Mouse (Mus musculus) CH12F3 (cell line): Measurements from ENCODE around the gene 0610037L13Rik.

Experiments
- in situ Hi-C: fragments of 300-500 bp; cut with MboI; formaldehyde crosslinking; loops from 2 replicates; pipeline ENCODE4 v1.14.3; 2020; ENCODE audit warnings: low sequenced_read_pairs

0610037L13Rik gene

GRCm38 (mm10) chr4:107906561-107906960 lies 16.9 kb downstream of the 0610037L13Rik start:
- in situ Hi-C loops, result no loop called here

GRCm38 (mm10) chr4:107910020-107910419 lies 20.4 kb downstream of the 0610037L13Rik start:
- in situ Hi-C loops, result no loop called here

- in situ Hi-C loops, result no loop called here
These were observed 30.7 kb downstream of the 0610037L13Rik start for GRCm38 (mm10) chr4:107920336-107920735.

GRCm38 (mm10) chr4:107921152-107921695 lies 31.6 kb downstream of the 0610037L13Rik start:
- in situ Hi-C loops, result no loop called here

- in situ Hi-C loops, result no loop called here
These were observed 32.3 kb downstream of the 0610037L13Rik start for GRCm38 (mm10) chr4:107921952-107922351.

GRCm38 (mm10) chr4:107923145-107923802 lies 33.7 kb downstream of the 0610037L13Rik start, which contains the start of gene Cpt2:
Gene Cpt2, minus strand, starts transcription at chr4:107923610.
- in situ Hi-C loops, result no loop called here

GRCm38 (mm10) chr4:107923803-107924194 lies 34.2 kb downstream of the 0610037L13Rik start:
- in situ Hi-C loops, result no loop called here

GRCm38 (mm10) chr4:107928269-107928668 lies 38.7 kb downstream of the 0610037L13Rik start:
- in situ Hi-C loops, result no loop called here

GRCm38 (mm10) chr4:107928726-107929125 lies 39.1 kb downstream of the 0610037L13Rik start:
- in situ Hi-C loops, result no loop called here

- in situ Hi-C loops, result no loop called here
These were observed 41.8 kb downstream of the 0610037L13Rik start for GRCm38 (mm10) chr4:107931453-107931852.

GRCm38 (mm10) chr4:107933239-107933638 lies 43.6 kb downstream of the 0610037L13Rik start:
- in situ Hi-C loops, result no loop called here

GRCm38 (mm10) chr4:107935254-107935653 lies 45.6 kb downstream of the 0610037L13Rik start:
- in situ Hi-C loops, result no loop called here

GRCm38 (mm10) chr4:107937338-107937737 lies 47.7 kb downstream of the 0610037L13Rik start:
- in situ Hi-C loops, result no loop called here

- in situ Hi-C loops, result no loop called here
These were observed 48.5 kb downstream of the 0610037L13Rik start for GRCm38 (mm10) chr4:107938124-107938523.

- in situ Hi-C loops, result no loop called here
These were observed 53.1 kb downstream of the 0610037L13Rik start for GRCm38 (mm10) chr4:107942741-107943140.

GRCm38 (mm10) chr4:107944141-107944540 lies 54.5 kb downstream of the 0610037L13Rik start:
- in situ Hi-C loops, result no loop called here
